Mouse (Mus musculus): ENCODE measurements around the gene Lrrc61. TPM values are rescaled to one million over a fixed set of nuclear protein-coding genes. Genes with fewer than 3 reads are reported as not detected.
A peak's percentile ranks its signal among the peaks of the same experiment; 100 is the strongest.

The Lrrc61 gene
- total RNA-seq, 2 experiments from 2014 or later, result 6.3 to 8.0 TPM

GRCm38 (mm10) chr6:48546271-48546670 lies 8.3 kb upstream of the Lrrc61 start:
- peak; percentile 63; the same call in 1 of the 2 replicates for ATAC-seq (replicated peaks; ENCODE audit: poor library complexity)

DNA sequence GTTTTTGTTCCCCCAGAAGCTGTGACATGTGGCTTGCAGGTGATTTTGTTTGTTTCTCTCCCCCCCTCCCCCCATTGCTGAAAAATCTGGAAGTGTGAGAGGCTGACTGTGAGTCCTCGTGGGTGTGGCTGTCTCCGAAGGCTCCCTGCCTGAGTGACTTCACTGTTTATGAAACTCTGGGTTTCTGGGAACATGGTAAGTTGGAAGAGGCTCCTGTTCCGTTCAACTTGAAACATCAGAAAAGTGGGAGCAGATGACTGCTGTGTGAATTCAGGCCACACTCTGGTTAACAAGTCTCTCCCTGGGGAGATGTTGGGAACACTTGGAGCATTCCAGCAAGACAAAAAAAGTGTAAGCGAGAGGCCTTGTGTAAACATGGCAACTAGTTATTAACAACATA lies 7.7 kb upstream of the Lrrc61 start:
- ATAC-seq (replicated peaks; ENCODE audit: poor library complexity), result no peak

GRCm38 (mm10) chr6:48548314-48548713 lies 6.3 kb upstream of the Lrrc61 start:
- no peak for ATAC-seq (replicated peaks; ENCODE audit: poor library complexity)

DNA sequence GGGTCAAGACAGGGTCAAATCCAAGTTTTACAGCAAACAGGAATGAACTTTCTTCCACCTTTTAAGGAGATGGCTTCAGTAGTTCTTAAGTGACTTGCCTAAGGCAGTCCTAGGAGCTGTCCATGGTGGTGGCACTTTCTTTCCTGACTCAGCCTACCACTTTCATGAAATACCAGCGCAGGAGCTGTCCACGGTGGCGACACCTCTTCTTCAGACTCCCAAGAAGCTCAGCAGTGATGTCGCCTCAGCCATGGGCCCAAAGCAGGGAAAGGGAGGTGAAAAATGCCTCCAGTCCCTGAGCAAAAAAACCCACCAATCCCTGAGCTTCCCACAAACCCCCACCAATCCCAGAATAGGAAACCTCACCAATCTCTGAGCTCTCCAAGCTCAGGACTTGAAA lies 1.7 kb upstream of the Lrrc61 start:
- ATAC-seq (replicated peaks; ENCODE audit: poor library complexity), result peak; percentile 56

DNA sequence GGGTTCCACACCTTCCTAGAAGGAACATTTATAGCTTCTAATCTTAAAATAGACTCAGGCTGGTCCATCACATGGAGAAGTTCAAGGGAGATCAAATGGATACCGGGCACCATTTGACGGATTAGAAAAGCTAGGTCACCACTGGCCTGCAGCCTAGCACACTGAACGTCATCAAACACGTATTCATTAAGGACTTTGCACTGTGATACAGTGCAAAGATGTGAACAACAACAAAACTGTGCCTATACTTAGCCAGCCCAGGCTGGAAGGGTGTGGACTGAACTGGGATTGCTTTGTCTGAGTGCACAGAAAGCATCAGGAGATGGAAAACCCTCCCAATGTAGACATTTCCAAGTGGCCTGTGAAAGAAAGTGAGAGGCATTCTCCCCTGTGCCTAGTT lies 777 bp upstream of the Lrrc61 start:
- ATAC-seq (replicated peaks; ENCODE audit: poor library complexity), result no peak

GRCm38 (mm10) chr6:48555104-48555890 lies 701 bp downstream of the Lrrc61 start:
- ATAC-seq (replicated peaks; ENCODE audit: poor library complexity), result peak; percentile 38

GRCm38 (mm10) chr6:48555956-48556355 lies 1.4 kb downstream of the Lrrc61 start:
- ATAC-seq (replicated peaks; ENCODE audit: poor library complexity), result no peak

DNA sequence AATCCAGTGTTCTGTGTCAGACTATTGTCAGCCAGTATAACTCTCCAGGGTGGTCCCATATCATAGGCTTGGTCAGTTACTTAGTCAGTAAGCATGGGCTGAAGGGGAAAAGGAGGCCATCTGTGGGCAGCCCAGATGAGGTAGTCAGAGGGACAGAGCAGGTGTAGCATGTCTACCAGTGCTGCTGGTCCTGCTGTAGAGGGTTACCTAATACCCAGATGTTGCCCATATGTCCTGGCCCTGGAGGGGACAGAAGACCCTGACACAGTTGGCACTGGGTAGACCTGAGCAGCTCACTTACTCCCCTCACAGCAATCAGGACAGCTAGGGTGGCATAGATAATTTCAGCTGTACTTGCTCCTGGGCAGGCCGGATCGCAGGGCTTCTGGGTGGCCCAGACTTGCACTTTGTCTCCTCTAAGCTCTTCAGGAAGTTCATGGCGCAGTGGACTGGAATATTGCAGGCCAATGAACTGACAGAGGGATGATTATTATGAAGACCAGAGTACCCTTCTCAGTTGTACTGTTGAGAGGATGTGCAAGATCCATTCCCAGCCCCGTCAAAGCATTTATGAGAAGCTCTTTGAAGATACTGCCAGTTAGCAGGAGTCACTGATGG lies 11.2 kb downstream of the Lrrc61 start:
- ATAC-seq (replicated peaks; ENCODE audit: poor library complexity), result no peak

DNA sequence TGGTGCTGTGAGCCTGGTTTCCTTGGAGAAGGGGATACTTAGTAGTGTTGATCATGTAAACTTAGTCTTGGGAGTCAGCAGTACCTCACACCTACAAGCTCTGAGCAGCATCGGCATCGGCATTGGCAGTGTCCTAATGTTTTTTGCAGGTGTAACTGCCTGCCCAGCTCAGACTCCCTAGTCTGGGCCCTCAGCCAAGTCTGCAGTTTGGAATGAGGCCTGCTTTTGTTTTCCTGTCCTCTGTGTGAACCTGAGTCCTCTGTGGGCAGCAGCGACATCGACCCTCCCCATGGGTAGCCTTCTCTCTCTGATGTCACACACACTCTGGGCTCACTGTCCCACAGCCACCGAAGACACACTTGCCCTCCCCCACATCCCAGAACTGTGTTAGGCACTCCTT lies 11.7 kb downstream of the Lrrc61 start:
- no peak for ATAC-seq (replicated peaks; ENCODE audit: poor library complexity)

DNA sequence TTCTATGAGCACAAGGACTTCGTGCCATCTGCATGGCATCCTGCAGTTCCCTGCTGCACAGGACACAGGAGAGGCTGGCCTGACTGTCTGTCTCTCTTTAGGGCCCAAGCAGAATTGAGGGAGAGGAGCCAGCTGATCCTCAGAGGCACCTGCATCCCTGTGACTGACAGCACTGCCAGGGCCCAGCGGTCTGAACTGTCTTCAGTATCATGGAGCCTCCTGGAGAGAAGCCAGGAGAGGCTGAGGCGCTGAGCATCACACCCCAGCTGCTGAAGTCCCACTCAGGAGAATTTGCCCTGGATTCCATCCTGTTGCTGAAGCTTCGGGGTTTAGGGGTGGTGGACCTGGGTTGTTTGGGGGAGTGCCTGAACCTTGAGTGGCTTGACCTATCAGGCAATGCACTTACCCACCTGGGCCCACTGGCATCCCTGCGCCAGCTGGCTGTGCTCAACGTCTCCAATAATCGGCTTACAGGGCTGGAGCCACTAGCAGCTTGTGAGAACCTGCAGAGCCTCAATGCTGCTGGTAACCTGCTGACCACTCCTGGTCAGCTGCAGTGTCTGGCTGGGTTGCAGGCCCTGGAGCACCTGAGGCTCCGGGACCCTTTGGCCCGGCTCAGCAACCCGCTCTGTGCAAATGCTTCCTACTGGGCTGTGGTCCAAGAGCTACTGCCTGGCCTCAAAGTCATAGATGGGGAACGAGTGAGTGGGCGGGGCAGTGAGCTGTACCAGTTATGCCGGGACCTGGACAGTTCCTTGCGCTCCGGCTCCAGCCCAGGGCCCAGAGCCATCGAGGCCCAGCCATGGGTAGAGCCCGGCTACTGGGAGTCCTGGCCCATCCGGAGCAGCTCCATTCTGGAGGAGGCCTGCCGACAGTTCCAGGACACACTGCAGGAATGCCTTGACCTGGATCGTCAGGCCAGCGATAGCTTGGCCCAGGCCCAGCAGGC lies 13.7 kb downstream of the Lrrc61 start:
- peak; percentile 84 for ATAC-seq (replicated peaks; ENCODE audit: poor library complexity)

GRCm38 (mm10) chr6:48569065-48569807 lies 14.6 kb downstream of the Lrrc61 start:
- ATAC-seq (replicated peaks; ENCODE audit: poor library complexity), result no peak

GRCm38 (mm10) chr6:48572014-48572413 lies 17.4 kb downstream of the Lrrc61 start:
- no peak for ATAC-seq (replicated peaks; ENCODE audit: poor library complexity)

DNA sequence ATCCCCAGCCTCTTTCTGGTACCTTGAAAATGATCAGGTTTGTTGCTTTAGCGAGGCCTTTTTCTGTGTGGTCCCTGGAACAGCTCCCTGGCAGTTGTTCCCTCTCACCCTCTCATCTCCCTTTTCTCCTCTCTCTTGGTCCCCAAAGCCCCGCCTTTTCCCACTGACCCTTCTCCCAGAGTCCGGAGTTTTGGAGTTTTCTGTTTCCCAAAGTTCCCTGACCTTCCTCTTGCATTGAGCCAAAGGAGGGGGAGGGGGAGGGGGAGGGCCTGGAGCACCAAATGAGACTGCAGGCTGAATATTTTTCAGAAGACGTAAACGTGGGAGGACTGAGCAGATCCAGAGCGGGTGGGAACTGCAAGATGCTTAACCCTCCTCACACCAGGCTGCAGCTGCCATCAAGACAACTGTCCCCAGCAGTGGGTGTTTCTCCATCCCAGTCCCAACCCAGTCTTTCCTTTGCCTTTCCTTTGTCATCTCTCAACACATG lies 18.0 kb downstream of the Lrrc61 start, which contains the start of gene Rarres2:
Rarres2 (minus strand) TSS at position 218 of the 490 bp plus-strand sequence.
- no peak for ATAC-seq (replicated peaks; ENCODE audit: poor library complexity)

DNA sequence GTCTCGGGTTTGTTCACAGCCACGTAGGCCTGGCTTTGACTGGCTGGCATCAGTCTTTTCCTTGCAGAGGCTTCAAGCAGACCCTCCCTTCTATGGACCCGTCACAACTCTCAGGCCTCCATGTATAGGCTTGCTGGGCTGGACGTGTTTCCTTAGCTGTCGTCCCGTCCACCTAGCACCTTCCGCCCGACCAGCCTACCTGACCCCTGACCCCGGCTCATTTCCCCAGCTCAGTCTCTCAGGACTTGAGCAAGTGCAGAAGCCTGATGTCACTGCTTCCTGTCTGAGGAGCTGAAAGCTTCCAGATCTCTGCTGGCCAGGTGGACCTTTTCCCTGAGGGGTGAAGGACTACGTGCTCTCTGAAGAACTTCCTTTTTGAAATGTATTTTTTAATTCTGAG lies 18.7 kb downstream of the Lrrc61 start:
- ATAC-seq (replicated peaks; ENCODE audit: poor library complexity), result no peak

DNA sequence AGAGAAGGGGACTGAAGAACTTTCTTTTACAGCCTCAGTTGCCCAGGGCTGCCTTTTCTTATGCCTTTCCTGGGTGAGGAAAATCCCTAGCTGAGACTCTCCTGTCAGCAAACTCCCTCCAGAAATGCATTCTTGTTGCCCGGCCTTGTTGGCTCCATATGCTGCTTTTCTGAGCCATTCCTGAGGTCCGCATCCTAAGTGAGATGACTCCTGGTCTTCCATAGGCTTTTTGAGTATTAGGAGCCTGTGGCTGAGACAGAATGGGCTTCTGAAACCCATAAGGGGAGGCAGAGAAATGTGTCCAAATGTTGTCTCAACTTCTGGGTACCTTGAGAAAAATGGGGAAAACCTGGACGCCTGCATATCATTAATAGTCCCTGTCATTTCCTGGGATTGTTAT lies 19.4 kb downstream of the Lrrc61 start:
- ATAC-seq (replicated peaks; ENCODE audit: poor library complexity), result no peak

- no peak for ATAC-seq (replicated peaks; ENCODE audit: poor library complexity)
These were observed 24.1 kb downstream of the Lrrc61 start for GRCm38 (mm10) chr6:48578736-48579135.

DNA sequence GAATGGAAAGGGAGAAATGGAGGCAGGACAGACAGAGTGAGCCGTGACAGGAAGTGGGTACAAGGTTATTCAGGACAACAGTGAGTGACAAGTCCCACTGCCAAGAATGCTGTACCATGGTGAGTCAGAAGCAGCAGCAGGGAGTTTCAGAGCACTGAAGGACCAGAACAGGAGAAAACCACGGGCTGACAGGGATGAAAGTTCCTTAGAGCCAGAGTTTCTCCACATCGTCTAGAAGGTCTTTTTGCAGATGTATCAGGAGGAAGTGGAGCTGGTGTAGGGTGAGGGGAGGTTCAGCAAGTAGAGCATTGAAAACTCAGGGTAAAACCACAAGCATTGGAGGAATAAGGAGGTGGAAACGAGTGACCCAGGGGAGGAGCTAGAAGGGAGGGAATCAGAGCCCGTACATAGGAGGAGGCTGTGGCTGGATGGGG lies 24.6 kb downstream of the Lrrc61 start:
- ATAC-seq (replicated peaks; ENCODE audit: poor library complexity), result peak; percentile 76

DNA sequence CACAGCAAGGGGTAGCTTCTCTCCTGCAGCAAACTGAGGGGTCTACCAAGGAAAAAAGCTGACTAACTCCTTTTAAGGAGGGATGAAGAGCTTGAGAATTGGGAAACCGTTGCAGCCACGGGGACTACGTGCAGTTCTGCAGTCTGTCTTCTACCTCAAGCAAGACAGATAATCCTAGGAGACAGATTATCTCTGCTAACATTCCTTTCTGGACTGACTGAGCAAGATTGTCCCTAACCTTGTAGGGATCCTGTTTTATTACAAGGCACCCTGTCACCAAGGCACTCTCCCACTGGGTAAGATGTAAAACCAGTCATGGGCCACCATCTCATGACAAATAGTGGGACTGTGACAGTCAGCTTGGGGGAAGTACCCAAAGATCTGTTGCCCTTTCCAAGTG lies 26.7 kb downstream of the Lrrc61 start:
- ATAC-seq (replicated peaks; ENCODE audit: poor library complexity), result no peak

GRCm38 (mm10) chr6:48582037-48582436 lies 27.4 kb downstream of the Lrrc61 start:
- peak; percentile 74 for ATAC-seq (replicated peaks; ENCODE audit: poor library complexity)

GRCm38 (mm10) chr6:48589194-48589750 lies 34.7 kb downstream of the Lrrc61 start, which contains the start of gene Gm45021:
TSS of gene Gm45021 (plus strand) at chr6:48589610.
- ATAC-seq (replicated peaks; ENCODE audit: poor library complexity), result 0 out of 2 replicates have a peak, but pooled peaks have one; percentile 7

Measured in megakaryocyte progenitor cell, adult 5-6 weeks (primary cell).